Mouse (Mus musculus) lung, adult 2 months (tissue): ENCODE results near the gene Slc25a45.

ENCODE experiments used
- CTCF ChIP-seq: fragments of 200-500 bp; IDR thresholded peaks from 2 replicates; pipeline ENCODE4 v1.5.1; 2011; ENCODE audit warnings: mild to moderate bottlenecking, low read length, control low read depth; ENCODE audit not compliant: insufficient read depth
- POLR2A ChIP-seq: fragments of 200-500 bp; IDR thresholded peaks from 2 replicates; pipeline ENCODE4 v1.6.1; 2011; ENCODE audit warnings: low read depth, mild to moderate bottlenecking, control low read depth, low read length, borderline replicate concordance; ENCODE audit errors: extremely low read depth

DNA sequence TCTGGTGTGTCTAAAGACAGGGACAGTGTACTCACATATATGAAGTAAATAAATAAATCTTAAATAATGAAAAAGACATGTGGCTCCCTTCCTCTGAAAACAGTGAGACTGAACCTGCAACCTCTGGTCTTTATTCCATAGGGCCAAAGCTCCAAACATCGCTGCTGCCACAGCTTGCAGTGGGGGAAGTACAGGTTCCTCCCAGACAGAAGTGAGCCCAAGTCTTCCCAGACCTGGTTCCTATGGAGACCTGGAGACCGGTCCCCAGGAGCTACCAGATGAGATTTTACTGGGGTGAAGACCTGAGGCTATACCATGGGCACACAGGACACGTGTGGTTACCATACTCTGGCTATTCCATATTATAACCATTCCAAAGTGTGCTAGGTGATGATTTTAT is 26.7 kb upstream of the Slc25a45 start:
- TF ChIP-seq CTCF, result no peak
- TF ChIP-seq POLR2A, result no peak
